Comparison of ENCODE assay signal across 11 mouse cellular contexts in genomic region chr5:148052846-148053608, GRCm38 (mm10).
DNase-seq lines count a peak whose midpoint lies in the region; ATAC-seq lines count a peak whose summit lies in the region.
"Had no signal": no experiment of that assay in that cellular context is flagged by ENCODE, and none has a peak within 500 bp of the region (broad histone marks: within the 10 kb centered on the region; RNA-seq: fewer than 3 reads in every experiment).

No protein-coding gene starts in this region.

- H3K27me3 ChIP-seq in midbrain, embryonic 14.5 days (ENCODE audit: control insufficient read depth, insufficient read depth, low read length), result no peaks in the 10 kb centered on the region
- no peaks in the 10 kb centered on the region for H3K27me3 ChIP-seq in midbrain, embryonic 15.5 days (replicated peaks)
- H3K27me3 ChIP-seq: neural tube, embryonic 13.5 days had no signal

- ATAC-seq in frontal cortex, adult (ENCODE audit: low TSS enrichment), result peak; percentile 41; the same call in 1 of the 2 replicates
- no peak for ATAC-seq in midbrain, embryonic 14.5 days (ENCODE audit: low FRiP score, low TSS enrichment)
- no peak for ATAC-seq in midbrain, embryonic 15.5 days (replicated peaks)
- ATAC-seq: intestine, postnatal 0 days had no signal

- H3K9ac ChIP-seq in midbrain, embryonic 14.5 days (replicated peaks; ENCODE audit: low read length), result no peak overlapping the region
- H3K9ac ChIP-seq in midbrain, embryonic 15.5 days, result no peak overlapping the region
- H3K9ac ChIP-seq: neural tube, embryonic 13.5 days had no signal

- H3K4me1 ChIP-seq in midbrain, embryonic 14.5 days (ENCODE audit: control insufficient read depth, insufficient read depth, low read length), result no peaks in the 10 kb centered on the region
- peaks cover 6% of the 10 kb centered on the region for H3K4me1 ChIP-seq in midbrain, embryonic 15.5 days
- H3K4me1 ChIP-seq: limb, embryonic 10.5 days had no signal

- WGBS in midbrain, embryonic 14.5 days, result 65% methylated on average over 13 of the region's 13 CpGs
- WGBS in midbrain, embryonic 15.5 days, result 60% methylated on average over 13 of the region's 13 CpGs

- no peak overlapping the region for H3K4me2 ChIP-seq in midbrain, embryonic 14.5 days (ENCODE audit: low read length)
- H3K4me2 ChIP-seq in midbrain, embryonic 15.5 days, result no peak overlapping the region
- H3K4me2 ChIP-seq: neural tube, embryonic 13.5 days had no signal

- 0 out of 2 replicates have a peak, but pooled peaks cover 3% of the 10 kb centered on the region for H3K9me3 ChIP-seq in midbrain, embryonic 14.5 days (ENCODE audit: control insufficient read depth, low read length)
- no peaks in the 10 kb centered on the region for H3K9me3 ChIP-seq in midbrain, embryonic 15.5 days
- H3K9me3 ChIP-seq: limb, embryonic 10.5 days; neural tube, embryonic 13.5 days had no signal

- H3K4me3 ChIP-seq in midbrain, embryonic 14.5 days (replicated peaks; ENCODE audit: low read depth, low read length), result no peak overlapping the region
- no peak overlapping the region for H3K4me3 ChIP-seq in midbrain, embryonic 15.5 days
- H3K4me3 ChIP-seq: limb, embryonic 10.5 days; neural tube, embryonic 13.5 days had no signal

- no peak overlapping the region for H3K27ac ChIP-seq in midbrain, embryonic 14.5 days (replicated peaks; ENCODE audit: low read depth, low read length)
- H3K27ac ChIP-seq in midbrain, embryonic 15.5 days, result no peak overlapping the region
- H3K27ac ChIP-seq: limb, embryonic 10.5 days; neural tube, embryonic 13.5 days had no signal

- DNase-seq in frontal cortex, postnatal 10 days (ENCODE audit: low spot score in 2 of 2), result no peak
- peak; percentile 15 for DNase-seq in midbrain, embryonic 14.5 days
- peak; percentile 99 for DNase-seq in cerebellum, postnatal 10 days
- peak; percentile 9 for DNase-seq in right cerebral cortex, postnatal 25 days
- no peak for DNase-seq in embryo, embryonic 10 days (ENCODE audit: low spot score)
- no peak for DNase-seq in ovary, postnatal 14 days (ENCODE audit: low spot score)

- no peaks in the 10 kb centered on the region for H3K36me3 ChIP-seq in midbrain, embryonic 14.5 days (ENCODE audit: control insufficient read depth, insufficient read depth, low read length)
- no peaks in the 10 kb centered on the region for H3K36me3 ChIP-seq in midbrain, embryonic 15.5 days (replicated peaks)
- H3K36me3 ChIP-seq: limb, embryonic 10.5 days; neural tube, embryonic 13.5 days had no signal

Comparison
In these comparisons a context has a peak if more than half of its experiments do, and no peak if none do; other contexts are left out.
1. DNase-seq: peak in midbrain, embryonic 14.5 days (single experiment), cerebellum, postnatal 10 days (2 of 2) and right cerebral cortex, postnatal 25 days (single experiment); none in frontal cortex, postnatal 10 days (0 of 2), embryo, embryonic 10 days (single experiment) and ovary, postnatal 14 days (single experiment).